Mouse (Mus musculus) midbrain, embryonic 14.5 days (tissue): Measurements from ENCODE around the gene Gm49396. TPM values are rescaled to one million over a fixed set of nuclear protein-coding genes. Genes with fewer than 3 reads are reported as not detected.
A peak's percentile ranks its signal among the peaks of the same experiment; 100 is the strongest.

Experiments used
- ATAC-seq: fragments of 200-750 bp; cut with Nextera tagmentation; 2 replicates; pipeline ENCODE4 v1.8.0; 2017; ENCODE audit warnings: moderate number of reproducible peaks, moderate library complexity; ENCODE audit not compliant: low FRiP score, low TSS enrichment
- DNase-seq: peaks from one replicate; pipeline ENCODE4 v3.0.0-alpha.2; 2015
- H3K27ac ChIP-seq: fragments of 300-500 bp; sonication (generic); replicated peaks from 2 replicates; pipeline ENCODE4 v1.5.1; 2014; ENCODE audit warnings: mild to moderate bottlenecking, low read depth, low read length, moderate library complexity
- H3K27me3 ChIP-seq: fragments of 300-500 bp; sonication (generic); 2 replicates; pipeline ENCODE4 v1.6.1; 2014; ENCODE audit warnings: low read length, control low read depth, mixed read lengths; ENCODE audit not compliant: control insufficient read depth, insufficient read depth
- H3K36me3 ChIP-seq: fragments of 300-500 bp; sonication (generic); 2 replicates; pipeline ENCODE4 v1.6.1; 2014; ENCODE audit warnings: low read length, control low read depth; ENCODE audit not compliant: control insufficient read depth, insufficient read depth
- H3K4me1 ChIP-seq: fragments of 300-500 bp; sonication (generic); 2 replicates; pipeline ENCODE4 v1.6.1; 2014; ENCODE audit warnings: mild to moderate bottlenecking, antibody characterized with exemption, low read length, control low read depth; ENCODE audit not compliant: control insufficient read depth, insufficient read depth
- H3K4me2 ChIP-seq: fragments of 300-500 bp; sonication (generic); 2 replicates; pipeline ENCODE4 v1.6.1; 2014; ENCODE audit warnings: mild to moderate bottlenecking, low read length, moderate library complexity
- H3K4me3 ChIP-seq: fragments of 300-500 bp; sonication (generic); replicated peaks from 2 replicates; pipeline ENCODE4 v1.5.1; 2014; ENCODE audit warnings: low read depth, low read length
- H3K9ac ChIP-seq: fragments of 300-500 bp; sonication (generic); replicated peaks from 2 replicates; pipeline ENCODE4 v1.6.1; 2014; ENCODE audit warnings: mild to moderate bottlenecking, low read length, moderate library complexity
- H3K9me3 ChIP-seq: fragments of 300-500 bp; sonication (generic); 2 replicates; pipeline ENCODE4 v1.6.1; 2016; ENCODE audit warnings: low read length, control low read depth, mixed read lengths; ENCODE audit not compliant: control insufficient read depth
- WGBS: fragments of 180-500 bp; shearing (Covaris S2); extraction: QIAGEN DNeasy Blood & Tissue Kit; methylation state at CpG from one replicate; pipeline ENCODE4 v1.1.7; 2014; 5-methylcytosine and 5-hydroxymethylcytosine counted together
- polyA plus RNA-seq: library from polyadenylated mRNA; unstranded; fragments of >200 nt; fragmentation: Nextera tagmentation; extraction: Ambion mirVana; gene quantifications from 2 replicates; pipeline ENCODE4 v1.2.1, GENCODE M21; 2014

The Gm49396 gene
- polyA plus RNA-seq: 8.2 and 11.8 TPM in 2 replicates

DNA sequence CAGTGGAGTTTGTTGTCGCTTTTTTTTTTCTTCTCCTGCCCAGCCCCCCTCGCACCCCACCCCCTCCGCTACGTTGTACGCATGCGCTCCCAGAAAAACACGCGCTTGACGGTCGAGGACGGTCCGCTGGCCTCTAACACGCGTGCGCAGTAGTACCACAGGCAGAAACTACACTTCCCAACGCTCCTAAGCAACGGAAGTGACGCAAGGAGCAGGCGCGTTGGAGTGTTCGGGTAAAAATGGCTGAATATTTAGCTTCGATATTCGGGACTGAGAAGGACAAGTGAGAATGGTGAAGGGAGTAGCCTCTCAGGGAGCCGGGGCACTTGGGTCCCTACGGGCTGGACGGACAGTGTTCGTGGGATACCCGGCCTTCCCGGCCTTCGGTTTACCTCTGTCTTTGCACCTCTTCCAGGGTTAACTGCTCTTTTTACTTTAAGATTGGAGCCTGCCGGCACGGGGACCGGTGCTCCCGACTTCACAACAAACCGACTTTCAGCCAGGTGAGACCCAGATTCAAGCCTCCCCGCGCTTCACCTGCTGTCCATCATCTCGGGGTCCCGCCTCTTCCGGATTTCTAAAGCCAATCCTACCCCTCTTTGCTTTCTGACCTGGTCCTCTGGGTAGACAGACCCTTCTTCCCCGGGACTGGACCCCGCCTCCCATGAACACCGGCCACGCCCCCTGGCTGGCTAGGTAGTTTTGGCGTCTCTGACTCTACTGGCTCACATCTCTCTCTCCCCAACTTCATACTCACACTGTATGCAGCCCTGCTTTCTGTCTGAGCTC is at the start of gene Gm49396, which contains the start of the genes U2af1l4 and Psenen:
Gene Gm49396 (plus strand): TSS at position 228 of the 789 bp plus-strand sequence.
Gene U2af1l4 (plus strand): TSS at position 185 of the 789 bp plus-strand sequence.
Gene Psenen (minus strand): TSS at position 511 of the 789 bp plus-strand sequence.
- H3K27ac ChIP-seq: peak within 1 kb of the TSS; percentile 92
- no peaks in the 10 kb centered on the region for H3K27me3 ChIP-seq
- H3K36me3 ChIP-seq: peaks cover 30% of the 10 kb centered on the region
- peak within 1 kb of the TSS; percentile 80 for H3K4me3 ChIP-seq
- WGBS: under 1% methylated on average over 45 of the region's 45 CpGs
- H3K9ac ChIP-seq: peak within 1 kb of the TSS; percentile 68
- DNase-seq (peak; percentile 100), ATAC-seq (peak; percentile 89)
- no peaks in the 10 kb centered on the region for H3K9me3 ChIP-seq
- H3K4me2 ChIP-seq: peak within 1 kb of the TSS; percentile 83
- peaks cover 19% of the 10 kb centered on the region for H3K4me1 ChIP-seq

DNA sequence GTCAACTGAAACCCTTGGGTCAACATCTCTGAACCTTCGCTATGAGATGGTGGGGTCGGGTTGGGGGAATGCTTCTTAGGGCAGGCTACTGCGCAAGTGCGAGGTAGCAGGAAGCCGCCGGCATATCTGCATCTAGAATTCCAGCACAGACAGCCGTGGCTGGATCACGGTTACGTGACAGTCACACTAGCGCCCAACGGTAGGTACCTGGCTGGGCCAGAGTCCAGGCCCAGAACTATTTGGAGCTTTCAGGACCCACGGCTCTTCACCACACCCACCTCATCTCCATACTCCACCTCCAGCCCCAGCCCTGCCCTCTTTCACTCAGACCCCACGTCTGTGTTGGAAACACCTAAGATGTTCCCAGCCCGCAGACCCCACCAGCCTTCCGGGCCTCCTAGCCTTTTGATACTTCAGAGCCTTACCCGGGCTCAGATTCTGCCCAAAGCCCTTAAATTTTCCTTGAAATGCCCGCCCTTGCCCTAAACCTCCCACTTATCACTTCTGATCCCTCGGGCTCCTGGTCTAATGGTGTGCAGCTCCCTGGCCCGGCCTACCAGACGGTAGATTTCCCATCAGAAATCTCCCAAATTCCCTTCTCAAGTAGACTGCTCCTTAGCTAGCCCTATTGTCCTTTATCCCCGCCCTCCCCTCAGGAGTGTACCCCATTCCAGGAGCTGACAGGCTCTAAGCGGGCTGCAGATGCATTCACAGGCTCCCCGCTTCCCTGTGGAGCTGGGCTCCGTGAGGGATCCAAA is 48.0 kb upstream of the Gm49396 start:
- Histone ChIP-seq H3K4me3 (no peak overlapping the region), H3K4me2 (no peak overlapping the region), H3K9me3 (no peaks in the 10 kb centered on the region), H3K36me3 (no peaks in the 10 kb centered on the region), H3K27me3 (no peaks in the 10 kb centered on the region), H3K27ac (no peak overlapping the region), H3K9ac (no peak overlapping the region), H3K4me1 (no peaks in the 10 kb centered on the region)
- DNase-seq: no peak
- 55% methylated on average over 24 of the region's 24 CpGs for WGBS
- ATAC-seq: no peak

DNA sequence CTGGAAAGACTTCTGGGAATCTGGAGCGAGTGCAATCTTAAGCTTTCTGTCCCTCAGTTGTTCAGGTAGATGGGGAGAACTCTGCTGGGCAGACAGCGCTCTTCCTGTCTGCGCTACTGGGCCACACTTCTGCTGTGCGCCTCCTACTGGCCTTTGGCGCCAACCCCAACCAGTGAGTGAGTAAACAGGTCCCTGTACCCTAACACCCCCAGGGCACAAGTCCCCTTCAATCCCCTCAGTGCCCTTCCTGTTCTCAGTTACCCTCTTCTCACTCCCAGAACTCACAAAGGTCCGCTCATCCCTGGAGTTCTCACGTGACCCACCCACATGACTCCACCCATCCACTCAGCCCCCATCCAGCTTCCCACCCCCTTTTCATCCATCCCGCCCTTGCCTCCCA is 44.8 kb upstream of the Gm49396 start:
- Histone ChIP-seq H3K4me3 (no peak overlapping the region), H3K36me3 (peaks cover 14% of the 10 kb centered on the region), H3K9me3 (no peaks in the 10 kb centered on the region), H3K4me1 (no peaks in the 10 kb centered on the region), H3K27ac (no peak overlapping the region), H3K9ac (no peak overlapping the region), H3K4me2 (no peak overlapping the region), H3K27me3 (no peaks in the 10 kb centered on the region)
- DNase-seq (no peak), ATAC-seq (no peak)
- WGBS: 42% methylated on average over 8 of the region's 8 CpGs

DNA sequence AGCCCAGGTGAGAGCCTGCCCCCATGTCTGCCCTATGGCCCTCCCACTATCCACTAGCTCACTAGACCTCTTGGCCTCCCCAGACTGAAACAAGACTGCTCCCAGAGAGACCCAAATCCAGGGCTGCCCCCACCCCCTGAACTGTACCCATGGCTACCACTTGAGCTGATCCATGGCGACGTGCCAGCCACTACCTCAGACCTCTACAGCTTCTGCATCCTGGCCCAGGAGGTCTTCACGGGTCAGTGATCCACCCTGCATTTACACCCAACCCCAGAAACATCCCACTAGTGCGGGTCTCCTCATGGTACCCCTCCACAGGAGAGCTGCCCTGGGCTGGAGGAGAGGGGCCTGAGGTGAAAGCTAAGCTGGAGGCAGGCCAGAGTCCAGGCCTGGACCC is 42.7 kb upstream of the Gm49396 start:
- no peak overlapping the region for H3K9ac ChIP-seq
- 0 out of 2 replicates have a peak, but pooled peaks have one; percentile 13 for ATAC-seq
- WGBS: 24% methylated on average over 4 of the region's 4 CpGs

DNA sequence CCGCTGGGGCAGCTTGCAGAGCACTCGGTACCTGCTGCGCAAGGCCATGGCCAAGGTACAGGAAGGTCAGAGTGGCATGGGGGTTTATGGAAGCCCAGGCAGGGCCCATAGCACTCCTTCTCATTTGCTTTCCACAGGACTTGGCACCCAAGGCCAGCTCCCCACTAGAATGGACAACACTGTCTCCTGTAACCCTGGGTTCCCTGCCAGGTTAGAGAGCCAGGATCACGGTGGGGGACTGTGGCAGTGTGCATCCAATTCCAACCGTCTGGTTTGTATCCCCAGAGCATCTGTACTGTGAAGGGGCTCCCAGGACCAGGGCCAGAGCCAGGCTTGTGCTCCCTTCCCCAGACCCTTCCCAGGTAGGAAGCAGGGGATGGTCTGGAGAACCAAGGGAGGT is 42.3 kb upstream of the Gm49396 start:
- Histone ChIP-seq H3K36me3 (peaks cover 39% of the 10 kb centered on the region), H3K4me2 (no peak overlapping the region), H3K4me3 (no peak overlapping the region), H3K4me1 (no peaks in the 10 kb centered on the region), H3K9ac (no peak overlapping the region), H3K9me3 (no peaks in the 10 kb centered on the region), H3K27me3 (no peaks in the 10 kb centered on the region), H3K27ac (peak overlapping the region; percentile 32)
- ATAC-seq (no peak), DNase-seq (no peak)
- WGBS: 71% methylated on average over 5 of the region's 5 CpGs

More for the DNA sequence above, 42.7 kb upstream of the Gm49396 start:
- Histone ChIP-seq H3K27ac (peak overlapping the region; percentile 32), H3K9me3 (no peaks in the 10 kb centered on the region), H3K4me2 (no peak overlapping the region), H3K4me1 (no peaks in the 10 kb centered on the region), H3K36me3 (peaks cover 34% of the 10 kb centered on the region), H3K4me3 (no peak overlapping the region), H3K27me3 (no peaks in the 10 kb centered on the region)
- peak; percentile 29 for DNase-seq

DNA sequence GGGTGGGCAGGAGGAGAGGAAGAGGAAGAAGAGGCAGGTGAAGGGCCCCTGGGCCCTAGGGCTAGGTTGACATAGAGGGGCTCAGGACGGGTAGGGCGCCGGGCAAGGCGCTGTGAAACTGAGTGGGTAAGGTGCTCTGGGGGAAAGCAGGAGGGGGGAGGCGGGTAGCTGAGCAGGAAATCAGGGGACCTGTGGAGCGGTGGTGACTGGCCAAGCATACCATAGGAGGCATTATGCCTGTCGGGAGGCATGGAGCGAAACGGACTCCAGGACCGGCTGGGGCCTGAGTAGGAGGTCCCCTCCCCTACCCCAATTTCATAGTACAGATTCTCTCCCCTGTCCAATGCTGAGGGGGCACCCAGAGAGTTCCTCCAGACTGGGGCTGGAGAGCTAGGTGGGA is 40.3 kb upstream of the Gm49396 start:
- peaks cover 59% of the 10 kb centered on the region for H3K36me3 ChIP-seq
- H3K4me2 ChIP-seq: no peak overlapping the region
- H3K27me3 ChIP-seq: no peaks in the 10 kb centered on the region
- H3K4me1 ChIP-seq: no peaks in the 10 kb centered on the region
- ATAC-seq: no peak
- DNase-seq: no peak
- no peak overlapping the region for H3K4me3 ChIP-seq
- no peak overlapping the region for H3K9ac ChIP-seq
- H3K9me3 ChIP-seq: no peaks in the 10 kb centered on the region
- 79% methylated on average over 10 of the region's 10 CpGs for WGBS
- H3K27ac ChIP-seq: no peak overlapping the region

DNA sequence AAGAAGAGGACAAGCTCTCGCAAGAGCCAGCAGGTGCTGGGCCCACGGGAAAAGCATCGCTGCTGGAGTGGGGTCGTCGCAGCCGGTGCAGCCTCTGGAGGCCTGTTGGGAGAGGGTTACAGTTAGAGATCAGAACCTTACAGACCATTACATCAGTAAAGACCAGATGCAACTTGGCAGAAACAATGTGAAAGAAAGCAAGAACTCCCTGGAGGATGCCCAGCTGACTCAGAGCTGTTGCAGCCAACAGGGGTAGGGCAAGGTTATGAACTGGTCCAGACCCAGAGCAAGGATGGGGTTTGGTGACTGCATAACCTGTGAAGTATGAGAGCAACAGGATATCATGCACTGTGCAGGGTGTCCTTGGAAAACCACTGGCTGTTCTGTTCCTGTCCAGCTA is 38.7 kb upstream of the Gm49396 start:
- 79% methylated on average over 6 of the region's 6 CpGs for WGBS
- ATAC-seq (no peak), DNase-seq (no peak)
- H3K27ac ChIP-seq: no peak overlapping the region
- H3K4me1 ChIP-seq: no peaks in the 10 kb centered on the region
- peaks cover 75% of the 10 kb centered on the region for H3K36me3 ChIP-seq
- H3K4me2 ChIP-seq: no peak overlapping the region
- no peaks in the 10 kb centered on the region for H3K9me3 ChIP-seq
- H3K27me3 ChIP-seq: no peaks in the 10 kb centered on the region
- no peak overlapping the region for H3K4me3 ChIP-seq
- H3K9ac ChIP-seq: no peak overlapping the region

DNA sequence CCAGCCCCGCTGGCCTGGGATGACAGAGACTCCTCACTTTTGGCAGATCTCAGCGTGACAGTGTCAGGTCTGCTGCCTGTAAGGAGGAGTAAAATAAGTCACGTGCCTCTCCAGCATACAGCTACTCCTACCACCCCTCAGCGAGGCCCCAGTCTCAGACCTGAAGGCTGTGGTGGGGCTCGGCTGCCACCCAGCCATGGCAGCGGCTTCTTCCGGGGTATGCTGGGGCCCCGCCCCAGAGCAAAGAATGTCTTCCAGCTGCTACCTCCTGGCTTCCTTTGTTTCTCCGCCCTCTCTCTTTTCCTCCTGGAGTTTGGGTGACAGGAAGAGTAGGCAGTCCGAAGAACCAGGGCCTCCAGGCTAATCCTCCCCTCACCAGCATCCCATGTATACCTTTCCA is 37.2 kb upstream of the Gm49396 start:
- Histone ChIP-seq H3K4me3 (no peak overlapping the region), H3K36me3 (peaks cover 90% of the 10 kb centered on the region), H3K4me1 (no peaks in the 10 kb centered on the region), H3K4me2 (no peak overlapping the region), H3K27ac (no peak overlapping the region), H3K9me3 (no peaks in the 10 kb centered on the region), H3K27me3 (no peaks in the 10 kb centered on the region), H3K9ac (no peak overlapping the region; the same call in 1 of the 2 replicates)
- DNase-seq (no peak), ATAC-seq (no peak)
- 38% methylated on average over 10 of the region's 10 CpGs for WGBS
